Mouse (Mus musculus) embryo, embryonic 10.5 days (tissue): ENCODE data around the gene Elp6.
"Not testable (repeated sequence)": the region's sequence is repeated elsewhere in the genome, so short reads cannot be mapped to it uniquely, and the experiment has no call there.

ENCODE experiments used
- DNase-seq: peaks from one replicate; pipeline ENCODE4 v3.0.0-alpha.2; 2015; ENCODE audit warnings: low spot score

The Elp6 gene

DNA sequence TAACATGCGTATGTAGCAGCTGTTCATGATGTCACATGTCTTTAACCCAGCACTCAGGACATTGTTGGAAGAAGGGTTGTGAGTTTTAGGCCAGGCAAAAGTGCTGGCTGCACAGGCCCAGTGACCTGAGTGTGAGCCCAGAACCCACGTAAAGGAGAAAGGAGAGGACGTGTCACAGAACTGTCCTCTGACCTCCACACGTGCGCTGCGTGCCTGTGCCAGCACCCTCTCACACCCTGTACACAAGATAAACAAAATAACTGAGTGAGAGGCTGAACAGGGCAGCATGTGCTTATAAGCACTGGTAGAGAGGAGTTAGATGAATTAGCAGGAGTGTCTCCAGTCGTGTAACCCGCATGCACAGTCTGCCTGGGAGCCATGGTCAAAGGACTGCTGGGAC is 11.5 kb downstream of the Elp6 start:
- DNase-seq: no peak

DNA sequence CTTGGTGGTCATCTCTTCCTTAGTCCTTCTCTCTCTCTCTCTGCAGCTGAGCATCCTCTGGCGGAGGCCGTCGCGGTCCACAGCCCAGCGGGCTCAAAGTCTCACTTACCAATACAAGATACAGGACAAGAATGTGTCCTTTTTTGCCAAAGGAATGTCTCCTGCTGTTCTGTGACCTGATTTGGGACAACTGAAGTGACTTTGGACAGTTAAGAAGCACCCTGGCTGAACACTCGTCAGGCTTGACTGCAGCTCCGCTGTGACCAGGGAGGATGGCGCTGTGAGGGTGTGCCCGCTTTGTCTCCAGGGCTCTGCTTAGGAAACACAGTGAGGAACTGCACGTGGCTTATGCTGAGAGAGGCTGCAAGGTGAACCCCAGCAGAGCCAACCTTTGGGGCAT is 15.8 kb downstream of the Elp6 start:
- DNase-seq: no peak

DNA sequence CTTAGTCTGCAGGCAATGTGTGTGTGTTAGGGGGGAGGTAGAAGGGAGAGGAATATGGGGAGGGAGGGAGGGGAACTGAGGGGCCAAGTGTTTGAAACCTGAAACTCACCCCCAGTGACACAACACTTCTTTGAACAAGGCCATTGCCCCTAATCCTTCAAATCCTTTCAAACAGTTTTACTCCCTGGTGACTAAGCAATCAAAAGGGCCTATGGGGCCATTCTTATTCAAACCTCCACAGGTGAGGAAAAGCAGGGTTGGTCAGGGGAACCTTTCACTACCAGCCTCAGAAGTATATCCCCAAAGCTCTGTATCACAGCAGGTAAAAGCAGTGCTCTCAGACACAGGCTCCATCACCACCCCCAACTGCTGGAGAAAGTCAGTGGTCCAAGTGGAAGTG is 18.0 kb downstream of the Elp6 start:
- no peak for DNase-seq

DNA sequence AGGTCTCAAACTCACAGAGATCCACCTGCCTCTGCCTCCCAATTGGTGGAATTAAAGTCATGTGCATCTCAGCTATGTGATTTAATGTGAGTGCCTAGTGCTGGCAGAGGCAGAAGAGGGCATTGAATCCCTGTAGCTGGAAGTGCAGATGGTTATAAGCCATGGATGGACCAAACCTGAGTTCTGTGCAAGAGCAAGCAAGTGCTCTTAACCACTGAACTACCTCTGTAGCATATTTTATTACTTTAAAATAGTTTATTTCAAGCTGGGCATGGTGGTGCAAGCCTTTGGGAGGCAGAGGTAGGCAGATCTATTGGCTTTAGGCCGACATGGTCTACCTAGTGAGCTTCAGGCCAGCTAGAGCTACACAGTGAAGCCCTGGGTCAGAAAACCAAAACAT is 19.2 kb downstream of the Elp6 start:
- DNase-seq: no peak

- no peak for DNase-seq
Observed at GRCm38 (mm10) chr9:110328178-110328577, 23.2 kb downstream of the Elp6 start.

- DNase-seq: no peak
Observed at GRCm38 (mm10) chr9:110328946-110329630, 24.1 kb downstream of the Elp6 start.

DNA sequence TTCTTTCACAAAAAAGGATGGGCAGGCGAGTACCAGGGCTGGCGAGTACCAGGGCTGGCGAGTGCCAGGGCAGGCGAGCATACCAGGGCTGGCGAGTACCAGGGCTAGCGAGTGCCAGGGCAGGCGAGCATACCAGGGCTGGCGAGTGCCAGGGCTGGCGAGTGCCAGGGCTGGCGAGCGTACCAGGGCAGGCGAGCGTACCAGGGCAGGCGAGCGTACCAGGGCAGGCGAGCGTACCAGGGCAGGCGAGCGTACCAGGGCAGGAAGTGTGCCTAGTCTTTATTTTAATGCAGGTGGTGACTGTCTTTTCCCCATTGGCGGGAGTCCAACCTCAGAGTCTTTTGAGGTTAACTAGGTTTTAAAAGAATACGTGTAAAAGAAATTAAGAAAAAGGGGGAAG is 24.7 kb downstream of the Elp6 start:
- no peak for DNase-seq

DNA sequence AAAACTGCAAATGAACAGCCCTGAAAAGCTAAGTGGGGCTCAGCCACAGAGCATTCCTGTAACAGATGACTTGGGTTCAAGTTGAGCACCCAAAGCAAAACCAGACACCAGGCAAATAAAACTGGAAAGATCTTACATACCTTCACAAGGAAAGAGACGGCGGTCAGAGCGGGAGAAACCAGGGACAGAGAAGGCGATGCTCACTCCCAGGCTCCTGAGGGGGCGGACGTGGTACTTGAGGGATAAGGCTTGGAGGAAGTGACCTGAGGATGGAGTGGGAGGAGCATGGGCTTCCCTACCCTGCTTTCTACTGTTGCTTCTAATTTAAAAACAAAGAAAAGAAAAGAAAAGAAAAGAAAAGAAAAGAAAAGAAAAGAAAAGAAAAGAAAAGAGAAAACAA is 25.4 kb downstream of the Elp6 start:
- DNase-seq: no peak

GRCm38 (mm10) chr9:110330913-110331312 is 25.9 kb downstream of the Elp6 start:
- not testable (repeated sequence) for DNase-seq

DNA sequence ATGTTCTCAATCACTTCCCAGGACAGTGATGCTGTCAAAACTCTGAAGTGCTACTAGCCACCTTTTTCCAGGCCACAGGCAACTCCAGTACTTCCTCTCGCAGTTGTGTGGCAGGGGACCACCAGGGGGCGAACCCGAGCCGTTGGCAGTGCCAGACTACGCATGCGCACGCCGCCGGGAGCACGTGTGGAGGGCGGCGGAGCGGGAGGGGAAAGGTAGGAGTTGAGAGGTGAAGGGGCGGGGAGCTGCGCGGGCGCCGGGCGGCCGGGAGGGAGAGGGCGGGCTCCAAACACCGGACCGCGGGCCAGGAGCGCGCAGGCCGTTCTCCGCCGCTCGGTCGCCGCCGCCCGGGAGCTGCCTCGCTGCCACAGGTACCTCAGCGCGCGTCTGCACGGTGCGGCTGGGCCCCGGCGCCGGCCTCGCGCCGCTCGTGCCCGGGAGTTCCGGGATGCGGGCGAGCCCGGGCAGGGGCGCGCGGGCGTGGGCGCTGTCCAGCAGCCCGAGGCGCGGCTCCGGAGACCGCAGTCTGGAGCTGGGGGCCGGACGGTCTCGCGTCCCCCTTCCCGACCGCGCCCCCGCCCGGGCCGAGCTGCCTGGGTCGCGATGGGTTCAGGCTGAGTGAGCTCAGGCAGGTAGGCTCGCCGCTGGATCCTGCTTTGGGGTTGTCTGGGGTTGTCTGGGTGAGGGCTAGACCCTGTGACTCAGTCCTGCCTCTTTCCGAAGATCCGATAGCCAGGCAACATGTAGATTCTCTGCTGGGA is 28.3 kb downstream of the Elp6 start, which contains the start of gene Scap:
Gene Scap (plus strand): TSS at position 154 of the 761 bp plus-strand sequence.
- peak; percentile 96 for DNase-seq

DNA sequence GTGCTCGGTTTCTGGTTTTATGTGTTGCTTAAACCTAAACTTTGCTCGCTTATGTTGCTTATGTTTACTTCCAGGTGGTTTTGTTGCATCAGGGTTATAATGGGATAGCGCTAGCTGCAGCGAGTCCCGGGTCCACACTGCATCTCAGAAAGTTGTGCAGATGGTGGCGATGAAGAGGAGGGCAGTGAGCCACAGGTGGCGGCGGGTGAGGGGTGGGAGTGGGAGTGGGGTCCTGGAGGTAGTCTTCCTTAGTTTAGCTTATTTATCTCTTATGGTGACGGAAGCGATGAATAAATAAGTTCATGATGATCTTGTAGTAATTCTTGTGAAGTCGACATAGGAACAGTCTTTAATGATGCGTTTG is 28.9 kb downstream of the Elp6 start:
- no peak for DNase-seq

GRCm38 (mm10) chr9:110334849-110335248 is 29.9 kb downstream of the Elp6 start:
- no peak for DNase-seq

DNA sequence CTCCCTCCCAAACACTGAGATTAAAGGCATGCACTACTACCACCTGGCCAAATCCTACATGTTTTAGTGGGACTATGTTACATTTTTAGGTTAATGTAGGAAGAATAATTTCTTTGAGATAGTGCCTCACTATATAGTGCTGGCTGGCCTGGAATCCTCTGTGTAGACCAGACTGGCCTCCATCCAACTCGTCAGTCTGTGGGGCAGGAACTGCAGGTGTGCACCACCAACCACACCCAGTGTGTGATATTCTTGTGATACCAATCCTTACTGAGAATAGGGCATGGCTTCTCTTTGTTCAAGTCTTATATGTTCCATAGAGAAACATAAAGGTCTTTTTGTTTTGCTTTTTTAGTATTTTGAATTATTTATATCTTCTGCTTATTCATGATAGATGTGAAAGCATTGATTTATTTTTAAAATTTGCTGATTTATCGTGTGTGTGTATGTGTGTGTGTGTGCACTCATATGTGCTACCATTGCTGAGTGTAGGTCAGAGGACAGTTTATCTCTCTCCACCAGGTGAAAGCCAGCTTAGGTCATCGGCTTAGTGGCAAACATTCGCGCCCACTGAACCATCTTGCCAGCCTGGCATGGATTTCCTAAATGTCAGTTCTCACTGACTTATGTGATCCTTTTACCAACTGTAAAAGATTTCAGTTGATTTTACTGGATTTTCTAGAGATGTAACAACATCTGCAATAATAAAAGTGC is 35.2 kb downstream of the Elp6 start:
- no peak for DNase-seq

GRCm38 (mm10) chr9:110342008-110342407 is 37.0 kb downstream of the Elp6 start:
- no peak for DNase-seq

DNA sequence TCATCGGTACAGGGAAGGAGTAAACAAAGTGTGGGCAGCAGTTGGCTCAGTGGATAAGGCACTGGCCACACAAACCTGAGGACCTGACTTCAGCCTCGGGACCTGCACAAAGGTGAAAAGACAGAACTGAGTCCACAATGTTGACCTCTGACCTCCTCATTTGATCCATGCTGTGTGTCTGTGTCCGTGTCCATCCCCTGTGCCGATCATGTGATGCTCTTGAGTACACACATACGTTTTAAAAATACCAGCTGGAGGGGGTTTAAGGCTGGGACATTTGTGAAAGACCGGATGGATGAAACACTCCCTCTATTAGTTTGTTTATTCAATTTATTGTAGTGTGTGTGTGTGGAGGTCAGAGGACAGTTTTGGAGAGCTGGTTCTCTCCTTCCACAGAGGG is 38.8 kb downstream of the Elp6 start:
- no peak for DNase-seq

- DNase-seq: no peak
Observed at GRCm38 (mm10) chr9:110345057-110345739, 40.2 kb downstream of the Elp6 start.

GRCm38 (mm10) chr9:110348899-110349298 is 43.9 kb downstream of the Elp6 start:
- DNase-seq: no peak

GRCm38 (mm10) chr9:110350188-110350587 is 45.2 kb downstream of the Elp6 start:
- DNase-seq: no peak

DNA sequence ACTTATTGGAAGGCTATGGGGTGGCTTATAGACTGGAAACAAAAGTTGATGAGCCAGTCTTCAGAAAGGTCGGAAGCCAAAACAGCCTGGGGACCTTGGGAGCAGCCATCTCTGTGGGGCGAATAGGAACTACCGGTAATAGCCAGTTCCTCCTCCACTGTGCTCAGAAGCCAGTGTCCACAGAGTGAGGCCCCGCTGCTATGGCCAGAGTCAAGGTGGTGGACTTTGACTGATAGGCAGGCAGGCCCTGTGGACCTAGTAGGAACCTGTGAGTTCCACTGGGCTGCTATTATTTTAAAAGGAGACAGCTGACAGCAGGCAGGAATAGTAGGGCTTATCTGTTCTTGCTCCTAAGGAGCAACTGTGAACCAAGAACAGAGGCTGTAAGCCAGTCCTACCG is 45.6 kb downstream of the Elp6 start:
- DNase-seq: no peak

- no peak for DNase-seq
Observed at GRCm38 (mm10) chr9:110351350-110351749, 46.4 kb downstream of the Elp6 start.

GRCm38 (mm10) chr9:110351932-110352632 is 47.1 kb downstream of the Elp6 start:
- DNase-seq: no peak

- DNase-seq: no peak
Observed at GRCm38 (mm10) chr9:110358341-110358740, 53.4 kb downstream of the Elp6 start.
